Mouse (Mus musculus): Measurements from ENCODE around the gene Polr1e.
"Not testable (repeated sequence)": the region's sequence is repeated elsewhere in the genome, so short reads cannot be mapped to it uniquely, and the experiment has no call there.

Gene Polr1e

DNA sequence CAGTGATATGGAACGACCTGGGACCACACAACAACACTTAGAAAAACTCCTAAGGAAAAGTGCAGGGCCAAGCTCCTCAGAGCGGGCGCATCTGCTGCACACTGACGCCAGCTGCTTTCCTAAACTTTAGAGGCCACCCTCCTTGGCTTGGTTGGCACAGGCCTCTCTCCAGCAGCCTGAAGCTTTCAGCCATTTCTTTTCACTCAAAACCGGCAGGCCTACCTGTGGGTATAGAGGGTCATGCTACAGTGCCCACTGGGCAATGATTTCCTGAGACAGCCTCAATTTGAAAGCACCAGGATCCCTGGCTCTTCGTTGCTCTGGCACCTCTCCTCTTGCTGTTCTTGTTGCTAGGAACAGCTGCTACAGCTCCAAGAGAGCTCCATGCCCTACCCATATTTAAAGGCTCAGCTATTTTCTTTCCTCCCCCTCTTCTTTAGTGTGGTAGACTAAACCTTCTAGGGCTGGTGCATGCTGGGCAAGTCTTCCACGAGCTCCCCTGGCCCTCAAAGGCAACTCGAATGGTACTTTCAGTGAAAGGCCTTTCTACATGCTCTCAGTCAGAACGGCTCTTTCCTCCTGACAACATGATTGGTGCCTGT is 29.0 kb downstream of the Polr1e start:
- intact Hi-C loops (cut with DNase I) = no loop called here

- intact Hi-C loops (cut with DNase I) = no loop called here
These were observed 29.6 kb downstream of the Polr1e start for GRCm38 (mm10) chr4:45047956-45048355.

DNA sequence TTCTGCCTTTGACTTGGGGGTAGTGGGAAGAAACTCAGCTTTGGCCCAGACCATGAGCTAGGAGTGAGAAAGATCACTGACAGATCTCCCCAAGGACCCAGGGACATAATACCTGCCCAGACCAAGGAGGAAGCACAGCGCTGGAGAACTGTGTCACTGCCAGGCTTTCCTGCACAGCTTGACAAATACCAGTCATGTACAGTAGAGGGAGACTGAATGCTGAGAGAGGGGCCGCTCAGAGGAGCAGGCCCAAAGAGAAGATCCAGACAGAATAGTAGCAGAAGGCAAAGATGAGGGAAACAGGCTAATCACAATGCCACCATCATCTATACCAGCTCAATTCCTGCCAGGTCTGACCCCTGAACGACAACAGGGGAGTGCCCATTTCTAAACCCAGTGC is 36.5 kb downstream of the Polr1e start:
- intact Hi-C loops (cut with DNase I) = no loop called here

- intact Hi-C loops (cut with DNase I) = no loop called here
These were observed 37.1 kb downstream of the Polr1e start for GRCm38 (mm10) chr4:45055451-45055850.

DNA sequence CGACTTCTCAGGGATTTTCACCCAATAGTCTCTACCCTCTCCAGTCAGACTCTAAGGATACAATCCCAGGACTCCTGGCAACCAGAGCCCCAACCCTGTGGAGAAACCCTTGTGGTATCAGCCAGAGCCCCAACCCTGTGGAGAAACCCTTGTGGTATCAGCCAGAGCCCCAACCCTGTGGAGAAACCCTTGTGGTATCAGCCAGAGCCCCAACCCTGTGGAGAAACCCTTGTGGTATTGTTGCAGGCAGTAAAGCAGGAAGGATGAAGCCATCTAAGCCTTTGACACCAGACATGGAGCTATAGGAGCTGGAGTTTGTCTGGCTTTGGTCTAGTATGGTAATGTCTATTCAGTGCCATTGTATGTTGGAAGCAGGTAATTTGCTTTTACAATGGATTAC is 45.5 kb downstream of the Polr1e start:
- intact Hi-C loops (cut with DNase I) = not testable (repeated sequence)

DNA sequence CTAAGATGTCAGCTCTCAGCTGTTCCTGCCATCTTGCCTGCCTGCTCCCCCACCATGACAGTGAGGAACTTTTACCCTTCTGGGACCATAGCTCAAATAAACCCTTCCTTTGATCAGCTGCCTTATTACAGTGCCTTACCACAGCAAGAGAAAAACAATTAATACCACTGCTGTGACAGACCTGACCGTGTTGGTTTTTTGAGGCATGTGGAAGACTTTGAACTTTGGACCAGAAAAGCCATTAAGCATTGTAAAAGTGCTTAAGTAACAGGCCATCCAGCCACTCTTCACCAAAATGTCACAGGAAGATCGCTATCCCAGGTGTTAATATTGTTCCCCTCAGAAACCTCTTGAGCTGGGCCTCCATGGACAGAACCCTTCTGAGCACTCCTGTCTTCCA is 46.2 kb downstream of the Polr1e start:
- intact Hi-C loops (cut with DNase I) = no loop called here

- intact Hi-C loops (cut with DNase I) = no loop called here
These were observed 47.8 kb downstream of the Polr1e start for GRCm38 (mm10) chr4:45066036-45066730.

DNA sequence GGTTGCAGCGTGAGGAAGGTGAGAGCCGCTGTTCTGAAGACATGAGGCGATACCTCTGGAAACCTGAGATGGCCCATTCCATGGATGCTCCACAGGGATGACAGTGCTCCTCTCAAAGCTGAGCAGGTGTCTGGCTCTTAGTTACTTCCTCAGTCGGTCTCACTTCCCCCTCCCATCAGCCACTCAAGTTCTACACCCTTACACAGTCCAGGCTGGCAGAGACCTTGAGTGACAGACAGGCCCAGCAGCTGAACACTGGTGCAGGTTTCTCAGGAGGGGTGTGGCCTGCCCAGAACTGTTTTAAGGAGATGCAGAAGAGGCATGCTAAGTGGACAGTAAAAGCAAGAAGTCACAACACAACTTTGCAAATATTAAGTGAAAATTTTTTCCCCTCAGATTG is 49.4 kb downstream of the Polr1e start:
- intact Hi-C loops (cut with DNase I) = no loop called here

DNA sequence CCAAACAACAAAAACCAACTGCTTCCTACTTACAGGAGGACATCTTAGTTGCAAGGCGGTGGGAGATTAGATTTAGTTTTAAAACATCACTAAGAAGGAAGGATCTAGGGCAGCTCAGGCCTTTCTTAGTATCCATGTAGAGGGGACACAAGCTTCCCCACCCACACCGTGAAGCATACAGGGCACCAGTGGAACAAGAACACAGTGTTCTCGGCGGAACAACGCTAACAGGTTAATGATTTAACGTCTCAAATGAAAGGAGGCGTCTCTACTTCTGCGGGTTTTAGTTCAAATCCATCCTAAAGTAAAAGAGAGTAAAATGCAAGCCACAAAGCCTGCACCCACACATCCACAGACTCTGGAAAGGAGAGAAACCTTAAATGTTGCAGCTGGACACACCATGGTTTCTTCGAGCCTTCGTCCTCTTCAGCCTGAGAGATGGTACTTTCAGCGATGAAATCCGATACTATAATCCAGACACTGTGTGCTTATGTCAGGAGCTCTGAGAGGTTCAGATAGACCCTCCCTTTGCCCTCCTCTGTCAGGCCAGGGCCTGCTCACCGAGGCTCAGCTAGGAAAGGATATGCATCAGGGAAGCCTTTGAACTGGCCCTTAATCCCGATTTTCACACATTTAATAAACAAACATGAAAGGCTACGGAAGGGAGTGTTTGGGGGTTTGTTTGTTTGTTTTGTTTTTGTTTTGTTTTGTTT is 54.0 kb downstream of the Polr1e start:
- intact Hi-C loops (cut with DNase I) = no loop called here

DNA sequence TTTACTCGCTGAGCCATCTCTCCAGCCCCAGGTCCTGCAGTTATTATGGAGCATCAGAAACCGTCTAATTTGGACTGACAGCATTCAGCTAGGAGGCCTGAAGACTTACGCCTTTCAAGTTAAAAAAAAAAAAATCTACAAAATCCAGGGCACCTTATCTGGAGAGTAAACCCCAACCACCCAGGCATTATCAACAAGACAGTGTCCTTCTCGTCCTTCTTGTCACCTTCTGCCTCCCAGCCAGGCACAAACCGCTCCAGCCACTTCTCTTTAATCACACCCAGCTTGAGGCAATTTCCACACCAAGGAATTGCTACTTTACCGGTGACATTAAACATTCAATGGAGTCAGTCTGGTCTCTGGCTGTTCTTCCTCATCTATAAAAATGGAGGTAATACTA is 55.2 kb downstream of the Polr1e start:
- intact Hi-C loops (cut with DNase I) = no loop called here

DNA sequence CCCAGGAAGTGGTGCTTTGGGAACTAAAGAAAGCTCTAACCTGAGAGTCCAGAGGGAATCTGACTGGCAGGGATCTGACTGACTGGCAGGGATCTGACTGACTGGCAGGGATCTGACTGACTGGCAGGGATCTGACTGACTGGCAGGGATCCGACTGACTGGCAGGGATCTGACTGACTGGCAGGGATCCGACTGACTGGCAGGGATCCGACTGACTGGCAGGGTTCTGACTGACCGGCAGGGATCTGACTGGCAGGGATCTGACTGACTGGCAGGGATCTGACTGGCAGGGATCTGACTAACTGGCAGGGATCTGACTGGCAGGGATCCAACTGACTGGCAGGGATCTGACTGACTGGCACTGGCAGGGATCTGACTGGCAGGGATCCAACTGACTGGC is 62.7 kb downstream of the Polr1e start:
- intact Hi-C loops (cut with DNase I) = loop anchor here (5.0 kb wide), 1 partner anchor 39 kb away; no protein-coding TSS in a partner anchor

DNA sequence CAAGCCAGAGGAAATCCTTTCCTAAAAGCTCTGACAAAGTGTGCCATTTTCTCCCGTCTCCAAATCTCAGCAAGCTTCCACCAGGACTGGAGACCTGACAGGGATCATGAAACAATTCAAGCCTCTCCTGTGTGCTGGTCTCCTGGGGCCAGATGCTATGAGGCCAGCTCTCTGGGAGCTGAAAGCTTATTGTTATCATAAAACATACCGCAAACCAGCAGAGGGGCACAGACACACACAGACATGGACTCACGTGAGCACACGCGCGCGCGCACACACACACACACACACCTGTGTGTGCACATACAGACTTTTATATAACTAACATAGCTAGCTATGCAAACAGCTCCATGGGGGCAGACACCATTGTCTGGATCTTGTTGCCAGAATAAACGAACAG is 64.6 kb downstream of the Polr1e start:
- intact Hi-C loops (cut with DNase I) = loop anchor here (5.0 kb wide), 1 partner anchor 41 kb away; no protein-coding TSS in a partner anchor

DNA sequence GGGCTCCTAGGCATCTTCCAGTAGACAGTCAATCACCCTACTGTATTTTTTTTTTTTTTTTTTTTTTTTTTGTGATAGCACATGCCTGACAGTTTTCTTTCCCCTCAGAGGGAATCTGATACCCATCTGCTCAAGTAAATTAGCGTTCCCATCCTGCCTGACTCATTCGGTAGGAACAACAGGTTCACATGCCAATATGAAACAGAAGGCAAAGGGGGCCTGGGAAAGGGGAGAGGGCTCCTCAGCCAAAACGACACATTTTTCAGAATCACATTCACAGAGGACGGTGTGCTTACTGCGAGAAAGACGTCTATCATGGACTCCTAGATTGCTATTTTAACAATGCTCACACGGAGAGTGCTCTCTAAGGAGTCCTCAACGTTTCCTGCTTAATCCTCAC is 65.1 kb downstream of the Polr1e start:
- intact Hi-C loops (cut with DNase I) = loop anchor here (5.0 kb wide), 1 partner anchor 41 kb away; no protein-coding TSS in a partner anchor

- intact Hi-C loops (cut with DNase I) = loop anchor here (5.0 kb wide), 1 partner anchor 42 kb away; no protein-coding TSS in a partner anchor
These were observed 65.9 kb downstream of the Polr1e start, which contains the start of gene Fbxo10 for GRCm38 (mm10) chr4:45084021-45084894. TSS of gene Fbxo10 (minus strand) at chr4:45084604.

- intact Hi-C loops (cut with DNase I) = loop anchor here (5.0 kb wide), 1 partner anchor 43 kb away; no protein-coding TSS in a partner anchor
These were observed 66.5 kb downstream of the Polr1e start for GRCm38 (mm10) chr4:45084895-45085290.
